Comparison of ENCODE assay signal across 21 mouse cellular contexts in the genomic region with DNA sequence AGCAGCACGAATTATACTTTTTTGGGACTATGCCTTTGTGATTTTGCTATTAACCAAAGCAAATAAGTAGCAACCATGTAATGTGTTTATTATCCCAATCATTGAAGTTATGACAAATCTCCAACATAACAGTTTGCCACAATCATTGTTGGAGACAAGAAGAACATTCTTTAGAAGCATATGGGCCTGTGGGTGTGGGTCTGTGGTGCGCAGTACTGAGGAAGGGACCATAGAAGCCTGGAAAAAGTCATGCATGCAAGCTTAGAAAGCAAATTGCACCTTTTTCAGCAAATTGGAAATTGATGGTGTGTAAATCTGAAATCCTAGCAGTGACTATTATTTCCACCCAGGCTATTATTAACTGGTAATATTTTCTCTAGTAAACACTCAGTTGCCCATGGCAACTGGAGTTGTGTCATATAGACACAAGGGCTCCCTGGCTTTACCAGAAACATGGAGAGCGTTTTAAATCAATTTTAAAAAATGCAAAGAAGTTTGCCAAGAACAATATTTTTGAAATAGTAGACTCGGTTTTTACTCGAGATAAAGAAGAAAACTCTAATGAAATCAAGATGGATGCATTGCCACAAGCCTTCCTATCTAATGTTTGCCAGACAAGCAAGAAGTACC.
A peak's percentile ranks its signal among the peaks of the same experiment; 100 is the strongest.
DNase-seq lines count a peak whose midpoint lies in the region; ATAC-seq and TF ChIP-seq lines count a peak whose summit lies in the region.
"Had no signal": no experiment of that assay in that cellular context is flagged by ENCODE, and none has a peak within 500 bp of the region (broad histone marks: within the 10 kb centered on the region; RNA-seq: fewer than 3 reads in every experiment).

No protein-coding gene starts in this region.

- no peak overlapping the region for H3K9ac ChIP-seq in forebrain, postnatal 0 days
- H3K9ac ChIP-seq in forebrain, embryonic 12.5 days = no peak overlapping the region
- H3K9ac ChIP-seq in liver, embryonic 12.5 days = no peak overlapping the region
- H3K9ac ChIP-seq: hindbrain, embryonic 15.5 days; kidney, embryonic 15.5 days had no signal

- no peak overlapping the region for H3K4me3 ChIP-seq in forebrain, postnatal 0 days (ENCODE audit: low read depth, low read length)
- no peak overlapping the region for H3K4me3 ChIP-seq in forebrain, embryonic 12.5 days (replicated peaks)
- H3K4me3 ChIP-seq in embryonic fibroblast, embryonic 13.5 days (ENCODE audit: insufficient read depth, low read length) = no peak overlapping the region
- H3K4me3 ChIP-seq in liver, embryonic 12.5 days = no peak overlapping the region
- H3K4me3 ChIP-seq: hindbrain, embryonic 15.5 days; kidney, embryonic 15.5 days; midbrain, embryonic 10.5 days had no signal

- no peak for DNase-seq in forebrain, postnatal 0 days
- peak; percentile 22 to 71 for DNase-seq in layer of hippocampus, adult 18-20 months (ENCODE audit: low spot score in 2 of 2)
- no peak for DNase-seq in layer of hippocampus, postnatal 10 days (ENCODE audit: low spot score in 2 of 2)
- DNase-seq in adipocyte (ENCODE audit: low spot score) = peak; percentile 72
- DNase-seq in right cerebral cortex, adult 2 months (ENCODE audit: low spot score in 2 of 2) = no peak
- DNase-seq: adrenal gland, adult 2 months; cerebellum, adult 11-12 months; cerebellum, postnatal 10 days; liver; right cerebral cortex, postnatal 14 days; thymus, adult 2 months had no signal

- no peak overlapping the region for H3K27ac ChIP-seq in forebrain, postnatal 0 days (ENCODE audit: low read depth, low read length)
- no peak overlapping the region for H3K27ac ChIP-seq in forebrain, embryonic 12.5 days
- H3K27ac ChIP-seq in embryonic fibroblast, embryonic 13.5 days (ENCODE audit: insufficient read depth, low read length) = 0 out of 2 replicates have a peak overlapping the region, but pooled peaks have one; percentile 25
- H3K27ac ChIP-seq in liver, embryonic 12.5 days = no peak overlapping the region
- H3K27ac ChIP-seq: hindbrain, embryonic 15.5 days; kidney, embryonic 15.5 days; macrophage; midbrain, embryonic 10.5 days; stomach, postnatal 0 days had no signal

- TF ChIP-seq POLR2A in embryonic fibroblast, embryonic 13.5 days (IDR thresholded peaks at IDR 0.05; ENCODE audit: low read depth, low read length) = no peak

- 67% methylated on average over 5 of the region's 5 CpGs for WGBS in forebrain, postnatal 0 days
- WGBS in forebrain, embryonic 12.5 days = 82% methylated on average over 5 of the region's 5 CpGs
- WGBS in liver, embryonic 12.5 days (ENCODE audit: insufficient replicate concordance) = 60% methylated on average over 5 of the region's 5 CpGs

- no peaks in the 10 kb centered on the region for H3K36me3 ChIP-seq in forebrain, postnatal 0 days (ENCODE audit: insufficient read depth)
- no peaks in the 10 kb centered on the region for H3K36me3 ChIP-seq in forebrain, embryonic 12.5 days (replicated peaks)
- no peaks in the 10 kb centered on the region for H3K36me3 ChIP-seq in liver, embryonic 12.5 days
- H3K36me3 ChIP-seq: hindbrain, embryonic 15.5 days; kidney, embryonic 15.5 days; midbrain, embryonic 10.5 days had no signal

- TF ChIP-seq CTCF in forebrain, postnatal 0 days (IDR thresholded peaks at IDR 0.05; ENCODE audit: low read depth) = no peak
- TF ChIP-seq CTCF in embryonic fibroblast, embryonic 13.5 days (IDR thresholded peaks at IDR 0.05; ENCODE audit: borderline replicate concordance, insufficient read depth, low read length) = no peak

- ATAC-seq in forebrain, postnatal 0 days = 0 out of 2 replicates have a peak, but pooled peaks have one; percentile 34
- no peak for ATAC-seq in forebrain, embryonic 12.5 days (ENCODE audit: low FRiP score)
- no peak for ATAC-seq in liver, embryonic 12.5 days
- ATAC-seq: Patski had no signal

- no peak overlapping the region for H3K4me2 ChIP-seq in forebrain, postnatal 0 days (ENCODE audit: low read depth)
- no peak overlapping the region for H3K4me2 ChIP-seq in forebrain, embryonic 12.5 days
- H3K4me2 ChIP-seq in liver, embryonic 12.5 days = no peak overlapping the region
- H3K4me2 ChIP-seq: heart, embryonic 11.5 days; hindbrain, embryonic 15.5 days; kidney, embryonic 15.5 days had no signal

- no peaks in the 10 kb centered on the region for H3K27me3 ChIP-seq in forebrain, postnatal 0 days (ENCODE audit: insufficient read depth, low read length)
- H3K27me3 ChIP-seq in forebrain, embryonic 12.5 days = no peaks in the 10 kb centered on the region
- H3K27me3 ChIP-seq in liver, embryonic 12.5 days (replicated peaks) = no peaks in the 10 kb centered on the region
- H3K27me3 ChIP-seq: hindbrain, embryonic 15.5 days; kidney, embryonic 15.5 days; Patski had no signal

- no peaks in the 10 kb centered on the region for H3K4me1 ChIP-seq in forebrain, postnatal 0 days (ENCODE audit: insufficient read depth)
- no peaks in the 10 kb centered on the region for H3K4me1 ChIP-seq in forebrain, embryonic 12.5 days
- no peaks in the 10 kb centered on the region for H3K4me1 ChIP-seq in embryonic fibroblast, embryonic 13.5 days (ENCODE audit: control insufficient read depth, insufficient read depth, low read length)
- H3K4me1 ChIP-seq in liver, embryonic 12.5 days = no peaks in the 10 kb centered on the region
- H3K4me1 ChIP-seq: hindbrain, embryonic 15.5 days; kidney, embryonic 15.5 days; midbrain, embryonic 10.5 days had no signal

- H3K9me3 ChIP-seq in forebrain, postnatal 0 days (ENCODE audit: low read length) = no peaks in the 10 kb centered on the region
- no peaks in the 10 kb centered on the region for H3K9me3 ChIP-seq in forebrain, embryonic 12.5 days
- H3K9me3 ChIP-seq in liver, embryonic 12.5 days (replicated peaks) = no peaks in the 10 kb centered on the region
- H3K9me3 ChIP-seq: hindbrain, embryonic 15.5 days; kidney, embryonic 15.5 days; midbrain, embryonic 10.5 days had no signal

Comparison
In these comparisons a context has a peak if more than half of its experiments do, and no peak if none do; other contexts are left out.
1. DNase-seq: peak in layer of hippocampus, adult 18-20 months (2 of 2) and adipocyte (single experiment); none in forebrain, postnatal 0 days (single experiment), layer of hippocampus, postnatal 10 days (0 of 2) and right cerebral cortex, adult 2 months (0 of 2).